Mouse (Mus musculus) olfactory bulb, adult 2 months (tissue): ENCODE measurements around the gene Olfr356. TPM values are rescaled to one million over a fixed set of nuclear protein-coding genes. Genes with fewer than 3 reads are reported as not detected.

ENCODE experiments used
- H3K27ac ChIP-seq: fragments of 200-500 bp; 2 replicates; pipeline ENCODE4 v1.5.1; 2012; ENCODE audit warnings: low read depth, low read length; ENCODE audit not compliant: insufficient read depth
- H3K4me1 ChIP-seq: fragments of 200-500 bp; 2 replicates; pipeline ENCODE4 v1.6.1; 2012; ENCODE audit warnings: low read length; ENCODE audit not compliant: control insufficient read depth, insufficient read depth
- H3K4me3 ChIP-seq: fragments of 200-500 bp; 2 replicates; pipeline ENCODE4 v1.5.1; 2012; ENCODE audit warnings: mild to moderate bottlenecking, low read depth, low read length, moderate library complexity; ENCODE audit not compliant: insufficient read depth
- CTCF ChIP-seq: fragments of 200-500 bp; IDR thresholded peaks from 2 replicates; pipeline ENCODE4 v1.5.1; 2012; ENCODE audit warnings: low read depth, mild to moderate bottlenecking, low read length, moderate library complexity; ENCODE audit not compliant: insufficient read depth
- POLR2A ChIP-seq: fragments of 200-500 bp; IDR thresholded peaks from 2 replicates; pipeline ENCODE4 v1.6.1; 2012; ENCODE audit warnings: mild to moderate bottlenecking, low read depth, low read length, moderate library complexity; ENCODE audit not compliant: insufficient read depth
- WGBS: fragments of 180-500 bp; shearing (Covaris S2); methylation state at CpG from one replicate; pipeline ENCODE4 v1.1.7; 2018; 5-methylcytosine and 5-hydroxymethylcytosine counted together
- polyA plus RNA-seq: library from polyadenylated mRNA; stranded (reverse); fragments of >200 nt; gene quantifications from 2 replicates; pipeline ENCODE4 v1.2.4, GENCODE M21; 2012; ENCODE audit warnings: low replicate concordance; ENCODE audit not compliant: missing spikeins, insufficient read depth, insufficient read length

The Olfr356 gene
- polyA plus RNA-seq, result not detected in 2 replicates

GRCm38 (mm10) chr2:36936821-36937220 is at the start of gene Olfr356:
Gene Olfr356 (plus strand): TSS chr2:36937121.
- Histone ChIP-seq H3K27ac (no peak within 1 kb of the TSS), H3K4me3 (no peak within 1 kb of the TSS), H3K4me1 (no peaks in the 10 kb centered on the region)
- 89% methylated on average over 2 of the region's 2 CpGs for WGBS
- TF ChIP-seq POLR2A (no peak), CTCF (no peak)

GRCm38 (mm10) chr2:36892836-36893235 is 44.1 kb upstream of the Olfr356 start, which contains the start of gene Olfr353:
Gene Olfr353 (minus strand): TSS chr2:36892936.
- H3K27ac ChIP-seq, result no peak within 1 kb of the TSS
- H3K4me1 ChIP-seq, result no peaks in the 10 kb centered on the region
- TF ChIP-seq POLR2A (no peak), CTCF (no peak)

GRCm38 (mm10) chr2:36897114-36897513 is 39.8 kb upstream of the Olfr356 start:
- TF ChIP-seq POLR2A (no peak), CTCF (no peak)
- no peak overlapping the region for H3K27ac ChIP-seq
- H3K4me3 ChIP-seq, result no peak overlapping the region
- no peaks in the 10 kb centered on the region for H3K4me1 ChIP-seq

More at GRCm38 (mm10) chr2:36892836-36893235, 44.1 kb upstream of the Olfr356 start, which contains the start of gene Olfr353:
- H3K4me3 ChIP-seq, result no peak within 1 kb of the TSS

GRCm38 (mm10) chr2:36905380-36905779 is 31.5 kb upstream of the Olfr356 start, which contains the start of gene Olfr354:
Gene Olfr354 (plus strand): TSS chr2:36905680.
- TF ChIP-seq CTCF, result no peak
- TF ChIP-seq POLR2A, result no peak
- Histone ChIP-seq H3K4me3 (no peak within 1 kb of the TSS), H3K4me1 (no peaks in the 10 kb centered on the region), H3K27ac (no peak within 1 kb of the TSS)

GRCm38 (mm10) chr2:36928797-36929196 is 8.1 kb upstream of the Olfr356 start, which contains the start of gene Olfr355:
Gene Olfr355 (minus strand): TSS chr2:36928897.
- H3K4me1 ChIP-seq, result no peaks in the 10 kb centered on the region
- no peak within 1 kb of the TSS for H3K4me3 ChIP-seq
- TF ChIP-seq CTCF, result no peak
- TF ChIP-seq POLR2A, result no peak
- H3K27ac ChIP-seq, result no peak within 1 kb of the TSS

Other genes starting within 250 kb of the Olfr356 start
- gene Olfr347, start 205.2 kb upstream of the Olfr356 start, polyA plus RNA-seq, result not detected in 2 replicates
- not detected in 2 replicates for gene Olfr348, start 152.8 kb upstream of the Olfr356 start, polyA plus RNA-seq
- not detected in 2 replicates for gene Olfr50, start 146.6 kb upstream of the Olfr356 start, polyA plus RNA-seq
- gene Olfr3, start 120.1 kb upstream of the Olfr356 start, polyA plus RNA-seq, result not detected in 2 replicates
- gene Olfr350, start 90.8 kb upstream of the Olfr356 start, polyA plus RNA-seq, result not detected in 2 replicates
- not detected in 2 replicates for gene Olfr351, start 74.5 kb upstream of the Olfr356 start, polyA plus RNA-seq
- gene Olfr352, start 68.7 kb upstream of the Olfr356 start, polyA plus RNA-seq, result not detected in 2 replicates
- gene Olfr353, start 44.2 kb upstream of the Olfr356 start, polyA plus RNA-seq, result not detected in 2 replicates
- gene Olfr354, start 31.4 kb upstream of the Olfr356 start, polyA plus RNA-seq, result not detected in 2 replicates
- gene Olfr355, start 8.2 kb upstream of the Olfr356 start, polyA plus RNA-seq, result not detected in 2 replicates
- gene Olfr357, start 56.7 kb downstream of the Olfr356 start, polyA plus RNA-seq, result not detected in 2 replicates
- not detected in 2 replicates for gene Olfr358, start 72.2 kb downstream of the Olfr356 start, polyA plus RNA-seq
- not detected in 2 replicates for gene Olfr360, start 128.6 kb downstream of the Olfr356 start, polyA plus RNA-seq
- not detected in 2 replicates for gene Olfr361, start 152.2 kb downstream of the Olfr356 start, polyA plus RNA-seq
- not detected in 2 replicates for gene Olfr362, start 180.8 kb downstream of the Olfr356 start, polyA plus RNA-seq
- gene Olfr364-ps1, start 202.2 kb downstream of the Olfr356 start, polyA plus RNA-seq, result not detected in 2 replicates